In the genomic region with DNA sequence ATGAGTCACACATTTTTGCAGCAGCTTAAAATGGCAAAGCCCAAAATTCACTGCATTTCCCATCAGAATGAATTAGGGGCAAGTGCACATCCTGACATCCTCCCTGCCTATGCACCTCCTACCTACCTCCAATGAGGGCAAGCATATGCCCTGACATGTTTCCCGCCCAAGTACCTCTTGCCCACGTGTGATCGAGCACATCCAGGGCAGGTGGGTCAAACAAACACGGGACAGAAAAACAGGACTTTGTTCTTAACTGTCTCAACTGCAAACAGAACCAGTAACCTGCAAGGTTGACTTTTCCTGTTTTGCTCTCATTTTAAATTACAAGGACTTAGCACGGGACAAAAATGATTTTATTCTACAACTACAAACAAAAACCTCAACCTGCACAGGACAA, we compare ENCODE assay signal across 26 mouse cellular contexts. TPM values are rescaled to one million over a fixed set of nuclear protein-coding genes. Genes with fewer than 3 reads are reported as not detected.
A peak's percentile ranks its signal among the peaks of the same experiment; 100 is the strongest.
DNase-seq lines count a peak whose midpoint lies in the region; ATAC-seq and TF ChIP-seq lines count a peak whose summit lies in the region.
"Had no signal": no experiment of that assay in that cellular context is flagged by ENCODE, and none has a peak within 500 bp of the region (broad histone marks: within the 10 kb centered on the region; RNA-seq: fewer than 3 reads in every experiment).

No protein-coding gene starts in this region.

- no peak for TF ChIP-seq CTCF in liver, adult 2 months (IDR thresholded peaks at IDR 0.05; ENCODE audit: low read depth, low read length)
- no peak for TF ChIP-seq CTCF in liver, embryonic 14.5 days (IDR thresholded peaks at IDR 0.05; ENCODE audit: low read depth)

- no peaks in the 10 kb centered on the region for H3K27me3 ChIP-seq in liver, adult 2 months (ENCODE audit: control insufficient read depth, insufficient read depth, low read length)
- no peaks in the 10 kb centered on the region for H3K27me3 ChIP-seq in liver, embryonic 14.5 days (ENCODE audit: control insufficient read depth, insufficient read depth, low read length)
- no peaks in the 10 kb centered on the region for H3K27me3 ChIP-seq in liver, embryonic 11.5 days (replicated peaks; ENCODE audit: control insufficient read depth, insufficient read depth, low read length)
- no peaks in the 10 kb centered on the region for H3K27me3 ChIP-seq in liver, embryonic 16.5 days (ENCODE audit: control insufficient read depth, insufficient read depth, low read depth, low read length)
- H3K27me3 ChIP-seq: embryonic facial prominence, embryonic 15.5 days; forebrain, embryonic 12.5 days had no signal

- no peak overlapping the region for H3K27ac ChIP-seq in liver, adult 2 months (replicated peaks; ENCODE audit: insufficient read depth, low read depth, low read length)
- H3K27ac ChIP-seq in liver, embryonic 14.5 days = no peak overlapping the region
- no peak overlapping the region for H3K27ac ChIP-seq in liver, embryonic 11.5 days (ENCODE audit: low read depth, low read length)
- no peak overlapping the region for H3K27ac ChIP-seq in liver, embryonic 16.5 days (ENCODE audit: low read length)
- H3K27ac ChIP-seq: embryonic facial prominence, embryonic 13.5 days; embryonic facial prominence, embryonic 15.5 days; forebrain, embryonic 10.5 days; forebrain, embryonic 12.5 days had no signal

- intact Hi-C loops in left cerebral cortex, postnatal 10 days (cut with DNase I) = no loop called here

- DNase-seq in liver, adult 2 months (ENCODE audit: extremely low read depth, low read depth, low spot score) = peak; percentile 97
- DNase-seq in liver = no peak
- peak in 1 of 3 experiments; percentile 6 for DNase-seq in liver, embryonic 14.5 days (ENCODE audit: low read depth in 3 of 3, low spot score in 3 of 3)
- DNase-seq in liver, embryonic 11.5 days (ENCODE audit: low spot score) = no peak
- no peak for DNase-seq in gastrocnemius, postnatal 4 days (ENCODE audit: low spot score in 2 of 2)
- no peak for DNase-seq in left cerebral cortex, postnatal 10 days (ENCODE audit: extremely low spot score in 1 of 2, low spot score in 2 of 2)
- DNase-seq: adrenal gland, adult 2 months; adrenal gland, postnatal 10 days; adrenal gland, postnatal 25 days; cerebellum, adult 11 months; cerebellum, adult 18-20 months; cerebellum, adult 8-10 months; cerebellum, adult 9-11 months; cerebellum, postnatal 14 days; cerebellum, postnatal 36 days; embryo, embryonic 11 days had no signal

- 0 out of 2 replicates have a peak, but pooled peaks have one; percentile 47 for ATAC-seq in liver, embryonic 14.5 days (ENCODE audit: insufficient read depth)
- no peak for ATAC-seq in liver, embryonic 11.5 days (replicated peaks; ENCODE audit: low FRiP score)
- ATAC-seq in liver, embryonic 16.5 days (ENCODE audit: low read depth) = peak; percentile 89
- ATAC-seq: forebrain, embryonic 14.5 days had no signal

- H3K4me1 ChIP-seq in liver, adult 2 months (ENCODE audit: control insufficient read depth, insufficient read depth, low read length) = peaks cover 14% of the 10 kb centered on the region
- H3K4me1 ChIP-seq in liver, embryonic 14.5 days (replicated peaks; ENCODE audit: control insufficient read depth in 2 of 2, insufficient read depth in 2 of 2, low read length in 1 of 2) = 0 out of 4 replicates have a peak, but pooled peaks cover 0 to 2% of the 10 kb centered on the region in 2 experiments
- no peaks in the 10 kb centered on the region for H3K4me1 ChIP-seq in liver, embryonic 11.5 days (replicated peaks; ENCODE audit: control insufficient read depth, insufficient read depth, low read length)
- no peaks in the 10 kb centered on the region for H3K4me1 ChIP-seq in liver, embryonic 16.5 days (ENCODE audit: control insufficient read depth, low read depth, low read length)
- H3K4me1 ChIP-seq: embryonic facial prominence, embryonic 15.5 days; forebrain, embryonic 10.5 days; forebrain, embryonic 12.5 days had no signal

- H3K9me3 ChIP-seq in liver, embryonic 14.5 days (ENCODE audit: control insufficient read depth, low read length) = no peaks in the 10 kb centered on the region
- H3K9me3 ChIP-seq in liver, embryonic 11.5 days (ENCODE audit: control insufficient read depth, low read length) = no peaks in the 10 kb centered on the region
- no peaks in the 10 kb centered on the region for H3K9me3 ChIP-seq in liver, embryonic 16.5 days (replicated peaks; ENCODE audit: control insufficient read depth, low read length)
- H3K9me3 ChIP-seq: embryonic facial prominence, embryonic 13.5 days; embryonic facial prominence, embryonic 15.5 days; forebrain, embryonic 10.5 days; forebrain, embryonic 12.5 days had no signal

- 20% methylated on average over 5 of the region's 5 CpGs for WGBS in liver, adult 2 months
- WGBS in liver, embryonic 14.5 days (ENCODE audit: insufficient replicate concordance) = 41% methylated on average over 5 of the region's 5 CpGs
- WGBS in liver, embryonic 11.5 days = 66% methylated on average over 5 of the region's 5 CpGs
- WGBS in liver, embryonic 16.5 days (ENCODE audit: insufficient replicate concordance) = 43% methylated on average over 5 of the region's 5 CpGs

- H3K9ac ChIP-seq in liver, adult 2 months (ENCODE audit: low read depth, low read length) = no peak overlapping the region
- H3K9ac ChIP-seq in liver, embryonic 14.5 days (replicated peaks) = no peak overlapping the region
- no peak overlapping the region for H3K9ac ChIP-seq in liver, embryonic 11.5 days (ENCODE audit: low read depth, low read length)
- H3K9ac ChIP-seq in liver, embryonic 16.5 days (ENCODE audit: low read depth, low read length) = no peak overlapping the region
- H3K9ac ChIP-seq: embryonic facial prominence, embryonic 13.5 days; embryonic facial prominence, embryonic 15.5 days; forebrain, embryonic 12.5 days had no signal

- no peak overlapping the region for H3K4me3 ChIP-seq in liver, adult 2 months (ENCODE audit: insufficient read depth, low read depth, low read length)
- no peak overlapping the region for H3K4me3 ChIP-seq in liver, embryonic 14.5 days (ENCODE audit: insufficient read depth in 1 of 2, low read depth in 2 of 2, low read length in 2 of 2)
- no peak overlapping the region for H3K4me3 ChIP-seq in liver, embryonic 11.5 days (ENCODE audit: low read depth, low read length)
- no peak overlapping the region for H3K4me3 ChIP-seq in liver, embryonic 16.5 days (ENCODE audit: low read depth, low read length)
- H3K4me3 ChIP-seq: embryonic facial prominence, embryonic 13.5 days; embryonic facial prominence, embryonic 15.5 days; erythroblast, embryonic 14.5 days; forebrain, embryonic 10.5 days; forebrain, embryonic 12.5 days had no signal

- H3K36me3 ChIP-seq in liver, adult 2 months (ENCODE audit: control insufficient read depth, insufficient read depth, low read length) = no peaks in the 10 kb centered on the region
- H3K36me3 ChIP-seq in liver, embryonic 14.5 days (replicated peaks; ENCODE audit: control insufficient read depth, insufficient read depth, low read depth) = no peaks in the 10 kb centered on the region
- H3K36me3 ChIP-seq in liver, embryonic 11.5 days (ENCODE audit: control insufficient read depth, insufficient read depth, low read length) = no peaks in the 10 kb centered on the region
- H3K36me3 ChIP-seq in liver, embryonic 16.5 days (ENCODE audit: control insufficient read depth, insufficient read depth) = no peaks in the 10 kb centered on the region
- H3K36me3 ChIP-seq: embryonic facial prominence, embryonic 13.5 days; embryonic facial prominence, embryonic 15.5 days; forebrain, embryonic 10.5 days; forebrain, embryonic 12.5 days had no signal

- no peak for TF ChIP-seq EP300 in liver, embryonic 14.5 days (IDR thresholded peaks at IDR 0.05; ENCODE audit: low read depth)

- H3K79me2 ChIP-seq in liver, adult 2 months (ENCODE audit: control insufficient read depth, insufficient read depth, low read length) = no peaks in the 10 kb centered on the region

- H3K4me2 ChIP-seq in liver, embryonic 14.5 days (ENCODE audit: low read depth) = no peak overlapping the region
- no peak overlapping the region for H3K4me2 ChIP-seq in liver, embryonic 11.5 days
- H3K4me2 ChIP-seq in liver, embryonic 16.5 days (ENCODE audit: low read depth, low read length) = no peak overlapping the region
- H3K4me2 ChIP-seq: embryonic facial prominence, embryonic 13.5 days; embryonic facial prominence, embryonic 15.5 days; forebrain, embryonic 12.5 days had no signal

- TF ChIP-seq POLR2A in liver, adult 2 months (IDR thresholded peaks at IDR 0.05; ENCODE audit: extremely low read depth, insufficient read depth, low read length) = no peak

RNA-seq across cellular contexts. Expression of a gene that starts 2.6 kb away (rescaled TPM):
- 169 and 210 TPM in 2 replicates for total RNA-seq in liver, adult 2 months (2014; rRNA removed)
- polyA plus RNA-seq in liver, adult 2 months (2012; rRNA removed) = 377 and 464 TPM in 2 replicates
- polyA plus RNA-seq in liver, embryonic 14.5 days (2012; rRNA removed) = 0.51 and 0.60 TPM in 2 replicates
- polyA plus RNA-seq in liver, embryonic 14.5 days (2014; fragmentation: Nextera tagmentation; extraction: Ambion mirVana) = 0.19 and 0.89 TPM in 2 replicates
- polyA plus RNA-seq in liver, embryonic 11.5 days (2014; fragmentation: Nextera tagmentation; extraction: Ambion mirVana) = not detected in 2 replicates
- polyA plus RNA-seq in liver, embryonic 16.5 days (2015; fragmentation: Nextera tagmentation; extraction: Ambion mirVana) = 4.0 and 4.1 TPM in 2 replicates
- 1 to 10 TPM; 1.3 to 1.8 TPM for total RNA-seq in gastrocnemius, postnatal 4 days (2021)
- 1 to 10 TPM; 4.2 to 6.9 TPM for total RNA-seq in left cerebral cortex, postnatal 10 days (2021)
- total RNA-seq: common myeloid progenitor, adult 5-6 weeks; MEL had no signal
- polyA plus RNA-seq: C2C12; embryonic facial prominence, embryonic 13.5 days; erythroblast, embryonic 14.5 days; forebrain, embryonic 10.5 days; forebrain, embryonic 12.5 days; forebrain, embryonic 14.5 days had no signal

Comparison
In these comparisons a context has a peak if more than half of its experiments do, and no peak if none do; other contexts are left out.
1. RNA of a gene that starts 2.6 kb away (polyA plus RNA-seq): 377 to 464 TPM in liver, adult 2 months; 4.0 to 4.1 TPM in liver, embryonic 16.5 days, 0.19 to 0.89 TPM in liver, embryonic 14.5 days and not detected in liver, embryonic 11.5 days; every median in the first group is over 10 times any median in the second.